Mouse (Mus musculus) adrenal gland, postnatal 4 days (tissue): ENCODE measurements at regions not wholly inside any gene's neighbourhood (a gene's known extent, or its start where the extent isn't known, plus 50 kb on each side); places are given as distances from the start of the nearest gene placed in this dataset.
"Not testable (repeated sequence)": the region's sequence is repeated elsewhere in the genome, so short reads cannot be mapped to it uniquely, and the experiment has no call there.

ENCODE experiments used
- DNase-seq, 2 experiments: peaks; one replicate each; pipeline ENCODE4 v3.0.0; 2021 to 2022; ENCODE audit warnings: low spot score in 2 of 2, mixed read lengths in 2 of 2

DNA sequence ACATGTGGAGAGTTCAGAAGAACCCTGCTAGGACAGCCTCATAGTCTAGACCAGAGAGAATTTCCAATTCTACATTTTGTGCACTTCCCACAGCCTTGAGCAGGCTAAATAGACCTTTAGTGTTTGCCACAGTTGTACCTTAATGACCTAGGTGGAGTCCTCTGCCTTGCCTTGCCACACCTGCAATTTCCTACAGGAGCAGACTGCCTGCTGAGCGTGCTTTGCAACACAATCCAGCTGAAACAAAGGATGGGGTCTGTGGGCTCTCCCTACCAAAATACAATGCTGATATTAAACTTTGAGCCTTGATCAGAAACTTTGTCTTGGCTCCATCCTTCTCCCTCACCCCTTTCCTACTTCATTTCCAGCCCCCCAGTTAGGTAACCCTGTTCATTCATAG, 326.0 kb upstream of the Snx7 start:
- DNase-seq, result no peak

DNA sequence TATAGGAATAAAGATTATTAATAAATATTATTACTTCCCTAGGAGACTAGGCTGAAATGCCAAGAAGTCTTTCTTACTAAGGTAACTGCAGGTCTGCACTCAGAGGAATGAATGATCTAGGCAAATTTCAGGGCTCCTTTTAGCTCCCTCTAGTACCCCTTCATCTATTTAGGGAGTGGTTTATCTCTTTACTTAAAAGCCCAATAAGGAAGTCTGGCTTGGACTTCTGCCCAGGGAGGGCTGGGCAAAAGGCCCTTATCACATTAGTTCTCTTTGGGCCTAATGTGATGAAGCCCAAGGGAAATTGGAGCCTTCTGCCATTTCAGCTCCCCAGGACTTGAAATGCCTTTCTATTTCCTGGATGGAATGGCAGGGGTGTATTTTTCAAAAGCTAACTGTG, 320.6 kb upstream of the Snx7 start:
- no peak for DNase-seq

DNA sequence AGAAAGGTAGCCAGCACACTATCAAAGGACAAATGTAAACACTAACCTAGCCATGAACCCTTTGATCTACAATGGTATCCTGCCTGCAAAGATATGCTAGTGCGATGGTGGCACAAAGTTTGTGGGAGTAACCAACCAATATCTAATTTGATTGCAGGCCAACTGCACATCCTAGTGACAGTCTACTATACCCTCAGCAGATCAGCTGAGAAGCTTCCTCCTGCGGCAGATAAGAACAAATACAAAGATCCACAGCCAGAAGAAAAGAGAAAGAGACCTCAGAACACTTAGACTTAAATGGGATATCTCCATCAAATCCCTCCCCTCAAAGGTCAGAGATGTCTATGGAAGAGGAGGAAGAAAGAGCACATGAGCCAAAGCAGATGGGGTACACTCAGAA, 308.7 kb upstream of the Snx7 start:
- DNase-seq, result no peak

DNA sequence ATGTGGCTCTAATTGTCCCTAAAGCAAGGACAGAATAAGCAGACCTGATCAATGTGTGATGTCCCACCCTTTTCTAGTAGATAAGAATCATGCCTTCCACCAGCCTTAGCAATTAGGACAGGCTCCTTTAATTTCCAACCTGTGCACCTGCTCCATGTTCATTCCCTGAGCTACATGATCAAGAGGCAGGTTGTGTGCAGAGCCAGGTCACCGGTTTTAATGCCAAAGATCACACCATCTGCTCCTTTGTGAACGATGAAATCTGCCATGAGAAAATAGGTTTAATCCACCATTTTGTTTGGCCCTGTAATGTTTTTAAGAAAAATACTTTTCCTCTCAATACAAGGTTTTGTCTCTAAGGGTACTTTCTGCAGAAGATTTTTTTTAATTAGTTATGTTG, 294.2 kb upstream of the Snx7 start:
- DNase-seq, result no peak

DNA sequence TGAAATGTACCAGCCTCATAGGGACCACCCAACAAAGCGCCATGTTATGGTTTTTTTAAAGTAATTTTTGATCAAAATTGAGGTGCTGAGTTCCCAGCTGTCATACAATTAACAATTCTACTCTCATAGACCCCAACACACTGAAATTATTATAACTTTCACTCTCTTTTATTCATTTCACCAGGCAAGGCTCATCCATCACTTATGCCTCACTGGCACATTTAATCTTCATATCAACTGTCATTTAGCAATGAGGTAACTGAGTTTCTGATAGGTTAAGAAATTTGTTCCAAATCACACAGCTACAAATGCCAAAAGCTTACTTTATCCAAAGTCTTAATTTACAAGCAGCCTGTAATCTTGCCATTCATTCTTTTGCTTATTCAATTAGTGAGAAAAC, 276.1 kb upstream of the Snx7 start:
- DNase-seq, result no peak

DNA sequence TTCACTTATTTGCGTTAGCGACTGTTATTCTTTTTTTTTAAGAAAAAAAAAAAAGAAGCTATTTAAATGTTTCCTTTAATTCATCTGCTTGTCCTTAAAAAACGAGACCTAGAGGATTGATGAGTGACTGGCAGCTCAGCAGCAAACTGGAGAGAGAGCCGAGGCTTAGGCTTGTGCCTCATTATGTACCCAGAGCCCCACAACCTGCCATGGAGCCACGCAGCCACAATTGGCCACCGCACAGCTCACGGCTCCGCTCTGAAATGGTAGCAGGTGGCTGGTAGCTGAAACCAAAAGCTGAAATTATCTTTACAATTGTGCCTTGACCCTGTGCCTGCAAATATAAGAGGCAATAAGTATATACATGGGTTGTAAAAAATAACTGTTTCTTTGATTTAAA, 273.0 kb upstream of the Snx7 start:
- DNase-seq, result no peak

DNA sequence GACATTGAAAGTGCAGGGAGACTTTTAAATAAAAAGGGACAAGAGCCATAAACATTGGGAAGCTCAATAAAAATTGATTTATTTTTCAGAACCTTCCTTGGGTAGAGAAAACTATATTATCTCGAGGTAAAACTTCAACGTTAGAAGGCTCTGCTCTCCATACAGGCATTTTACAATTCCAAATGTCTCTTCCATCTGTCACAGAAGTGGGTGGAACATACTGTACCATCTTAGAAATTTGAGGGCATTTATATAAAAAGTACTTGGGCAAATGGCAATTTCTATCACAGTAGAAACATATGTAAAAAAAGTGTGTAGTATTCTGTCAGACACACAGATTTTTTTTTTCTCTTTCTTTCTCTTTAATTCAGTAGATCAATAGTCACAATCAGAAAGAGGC, 271.4 kb upstream of the Snx7 start:
- no peak for DNase-seq

DNA sequence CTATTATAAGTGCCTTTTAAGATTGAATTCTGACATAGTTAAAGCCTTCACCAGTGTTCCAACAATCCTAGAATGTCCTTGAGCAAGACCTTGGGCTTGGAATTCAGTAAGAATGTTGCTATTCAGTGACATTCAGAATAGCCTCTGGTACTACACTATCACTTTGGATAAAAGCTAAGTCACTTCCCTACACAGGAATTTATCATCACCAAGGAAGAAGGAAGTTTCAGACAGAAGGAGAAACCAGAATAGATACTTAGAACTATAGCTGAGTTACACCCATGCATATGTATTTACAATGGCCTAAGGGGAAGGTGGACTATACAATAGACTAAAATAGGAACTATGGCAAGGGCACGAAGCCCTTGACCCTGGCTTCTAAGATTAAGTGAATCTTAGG, 259.6 kb upstream of the Snx7 start:
- not testable (repeated sequence) for DNase-seq

DNA sequence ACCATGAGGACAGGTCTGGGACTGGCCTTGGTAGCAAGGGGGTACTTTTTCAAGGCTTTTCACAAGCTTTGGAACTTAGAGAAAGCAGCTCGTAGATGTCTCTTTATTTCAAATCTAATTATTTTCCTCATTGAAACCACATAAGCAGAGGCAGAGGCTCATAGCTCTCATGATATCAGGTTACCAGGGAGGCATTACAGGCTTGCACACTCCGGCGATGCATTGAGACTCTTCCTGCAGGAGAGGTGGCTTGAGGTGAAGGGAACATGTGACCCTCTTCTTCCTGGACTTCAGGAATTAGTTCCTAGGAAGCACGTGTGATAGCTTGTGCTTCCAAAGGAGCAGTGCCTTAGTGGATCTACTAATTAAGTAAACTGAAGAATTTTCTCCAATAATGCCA, 233.9 kb upstream of the Snx7 start:
- DNase-seq, result no peak

DNA sequence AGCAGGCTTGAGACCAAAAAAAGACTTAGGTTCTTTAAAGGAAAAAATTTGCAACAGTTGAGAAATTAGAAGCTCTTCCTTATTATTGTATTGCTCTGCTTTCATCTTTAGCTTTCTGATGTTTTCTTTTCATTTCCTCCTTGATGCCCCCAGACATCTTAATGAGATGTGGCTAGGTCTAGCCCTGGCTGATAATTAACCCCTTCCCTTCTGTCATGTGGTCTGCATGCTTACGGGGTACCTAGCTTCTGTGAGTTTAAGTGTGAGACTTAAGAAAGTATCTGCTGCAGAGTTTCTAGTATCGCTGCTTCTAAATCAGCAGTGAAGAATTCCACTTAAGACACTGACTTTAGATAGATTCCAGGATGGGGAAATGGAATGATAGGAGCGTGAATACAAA, 215.8 kb upstream of the Snx7 start:
- DNase-seq, result no peak

DNA sequence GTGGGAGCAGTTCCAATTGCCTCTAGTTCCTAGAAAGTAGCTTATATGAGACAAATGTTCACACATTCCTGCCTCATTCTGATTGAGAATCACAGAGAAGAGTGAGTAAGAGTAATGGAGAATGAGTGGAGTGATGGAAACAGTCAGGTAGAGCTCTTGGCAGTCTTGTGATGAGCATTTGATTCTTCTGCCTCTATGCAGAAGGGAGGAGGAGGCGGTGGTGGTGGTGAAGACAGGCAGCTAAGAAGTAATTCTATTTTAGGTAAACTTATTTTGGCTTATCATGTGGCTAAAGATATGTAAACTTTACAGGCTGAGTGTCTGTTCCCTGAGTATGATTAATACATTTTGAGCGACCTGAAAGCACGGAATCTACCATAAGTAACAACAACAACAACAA, 203.6 kb upstream of the Snx7 start:
- no peak for DNase-seq

DNA sequence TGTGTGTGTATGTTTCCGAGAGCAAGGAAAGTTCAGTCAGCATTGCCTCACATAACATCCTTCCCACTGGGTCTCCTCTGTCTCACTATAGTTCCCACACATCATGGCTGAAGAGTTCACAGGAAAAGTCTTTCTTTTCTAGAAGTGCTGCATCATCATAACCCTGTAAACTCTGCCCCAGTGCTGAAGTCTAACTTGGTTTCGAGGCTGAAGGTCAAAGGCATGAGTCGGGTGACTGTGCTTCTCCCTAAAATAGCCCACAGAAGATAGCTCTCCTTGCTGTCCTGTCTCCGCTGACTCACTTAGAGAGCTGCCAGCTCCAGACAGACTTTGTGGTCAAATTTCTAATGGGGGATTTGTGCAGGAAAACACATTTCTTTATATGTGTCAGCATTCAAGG, 201.4 kb upstream of the Snx7 start:
- DNase-seq, result peak in 1 of 2 experiments; percentile 4

DNA sequence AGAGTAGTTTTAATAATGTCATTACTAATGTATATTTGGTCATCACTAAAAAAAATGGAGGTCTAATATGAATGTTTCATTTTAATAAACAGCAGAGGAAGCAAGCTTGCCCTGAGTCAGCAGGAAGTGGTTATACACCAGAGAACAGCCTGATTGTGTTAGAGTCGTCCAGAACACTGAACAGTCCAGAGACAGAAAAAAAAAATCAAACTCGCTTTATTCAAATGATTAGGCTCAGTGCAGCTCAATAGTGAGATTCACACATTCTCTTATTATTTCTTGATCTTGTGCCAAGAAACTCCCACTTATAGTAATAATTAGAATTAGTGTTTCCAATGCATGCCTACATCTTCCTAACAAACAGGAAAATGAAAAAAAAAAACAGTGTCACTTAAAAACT, 194.9 kb upstream of the Snx7 start:
- no peak for DNase-seq

DNA sequence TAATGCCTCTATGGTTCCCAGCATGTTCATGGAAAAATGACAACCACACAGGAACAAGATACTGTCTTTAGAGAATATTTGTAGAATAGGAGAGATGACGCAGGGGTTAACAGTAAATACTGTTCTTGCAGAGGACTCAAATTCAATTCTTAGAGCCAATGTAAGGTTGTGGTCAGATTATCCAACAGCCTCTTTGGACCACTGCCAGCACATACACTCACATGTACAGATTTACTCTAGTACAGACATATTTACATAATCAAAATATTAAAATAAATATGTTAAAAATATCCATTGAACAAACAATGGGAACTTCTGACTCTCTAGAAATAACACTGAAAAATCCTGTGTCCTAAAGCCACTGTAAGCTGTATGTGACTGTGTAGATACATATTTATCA, 193.8 kb upstream of the Snx7 start:
- DNase-seq, result no peak

DNA sequence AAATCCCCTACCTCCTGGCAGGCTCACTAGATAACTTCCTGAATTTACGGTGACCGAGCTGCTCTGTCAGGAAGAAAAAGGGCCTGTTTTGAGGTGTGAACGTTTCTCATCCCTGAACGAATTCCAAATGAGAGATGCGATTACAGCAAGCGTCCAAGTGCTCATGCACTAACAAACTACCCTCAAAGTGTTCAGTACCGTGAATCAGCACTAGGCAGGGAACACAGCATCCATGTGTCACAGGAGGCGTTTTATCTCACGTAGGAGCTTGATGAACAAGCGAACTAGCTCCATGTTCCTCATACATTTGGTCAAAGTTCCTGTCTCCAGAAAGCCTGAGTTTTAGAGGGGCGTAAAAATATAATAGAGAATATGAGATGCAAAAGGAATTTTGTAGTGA, 178.3 kb upstream of the Snx7 start:
- no peak for DNase-seq

DNA sequence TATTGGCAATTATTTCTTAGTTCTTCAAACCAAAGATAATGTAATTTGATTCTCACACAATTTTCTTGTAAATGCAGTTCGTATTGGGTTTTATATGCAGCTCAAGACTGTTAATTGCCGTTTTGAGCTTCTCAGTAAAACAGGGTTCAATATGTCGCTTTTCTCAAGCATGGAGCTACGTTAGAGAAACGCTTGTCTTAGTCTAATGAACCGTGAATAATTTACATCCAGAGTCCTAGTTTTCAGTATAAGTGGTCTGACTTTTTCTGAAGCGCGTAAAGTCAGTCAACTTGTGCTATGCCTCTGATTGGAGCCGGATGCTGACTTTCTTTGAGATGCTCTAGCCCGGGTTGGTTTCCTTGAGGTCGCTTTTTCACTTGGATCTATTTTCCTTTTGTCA, 177.8 kb upstream of the Snx7 start:
- no peak for DNase-seq

DNA sequence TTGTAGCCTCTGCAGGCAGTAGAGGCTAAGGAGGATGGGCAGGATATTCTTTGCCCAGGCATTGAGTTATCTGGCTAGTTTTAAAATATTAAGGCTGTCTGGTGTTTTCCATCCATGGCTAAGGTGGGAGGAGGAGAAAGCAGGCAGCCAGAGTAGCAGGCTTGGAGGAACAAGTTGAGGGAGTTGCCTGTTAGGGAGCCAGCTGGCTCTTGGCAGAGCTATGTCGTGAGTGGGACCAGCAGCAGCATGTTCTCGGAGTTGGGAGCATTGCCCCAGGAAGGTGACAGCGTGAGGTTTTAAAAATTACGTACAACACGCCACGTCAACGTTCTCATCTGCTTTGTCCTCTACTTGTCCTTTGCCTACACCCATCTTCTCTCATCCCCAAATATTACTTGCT, 167.8 kb upstream of the Snx7 start:
- no peak for DNase-seq

DNA sequence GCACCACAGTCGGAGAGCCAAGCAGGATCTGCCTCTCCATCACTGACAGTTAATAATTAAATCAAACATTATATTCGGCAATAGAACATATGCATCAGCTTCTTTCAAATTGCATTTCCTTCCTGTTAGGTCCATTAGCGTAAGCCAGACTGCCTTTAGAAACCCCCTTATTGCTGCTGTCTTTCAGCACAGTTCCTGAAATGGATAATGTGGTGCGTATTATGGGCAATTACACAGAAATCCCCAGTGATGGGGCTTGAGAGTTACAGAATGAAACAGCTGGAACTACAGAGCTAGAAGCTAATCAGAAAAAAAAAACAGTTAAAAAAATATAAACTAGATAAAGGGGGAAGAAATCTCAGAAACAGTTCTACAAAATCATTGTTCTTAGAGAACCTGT, 126.7 kb upstream of the Snx7 start:
- DNase-seq, result no peak

DNA sequence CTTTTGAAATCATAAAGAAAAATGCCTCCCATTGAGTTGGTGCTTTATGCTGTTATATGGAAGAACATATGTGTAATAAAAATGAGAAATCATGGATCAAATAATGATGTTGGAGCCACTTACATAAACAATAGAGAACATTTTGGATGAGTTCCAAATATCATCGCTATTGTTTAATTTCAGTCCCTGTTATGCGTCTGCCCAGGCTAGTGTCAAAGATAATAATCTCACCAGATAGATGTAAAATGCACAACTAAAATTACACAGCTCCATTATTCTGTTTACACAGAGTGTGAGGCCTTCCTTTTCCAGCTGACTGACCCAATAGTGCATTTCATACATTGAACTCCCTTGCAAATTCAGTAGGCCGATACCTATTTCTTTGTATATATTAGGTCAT, 125.4 kb upstream of the Snx7 start:
- no peak for DNase-seq

DNA sequence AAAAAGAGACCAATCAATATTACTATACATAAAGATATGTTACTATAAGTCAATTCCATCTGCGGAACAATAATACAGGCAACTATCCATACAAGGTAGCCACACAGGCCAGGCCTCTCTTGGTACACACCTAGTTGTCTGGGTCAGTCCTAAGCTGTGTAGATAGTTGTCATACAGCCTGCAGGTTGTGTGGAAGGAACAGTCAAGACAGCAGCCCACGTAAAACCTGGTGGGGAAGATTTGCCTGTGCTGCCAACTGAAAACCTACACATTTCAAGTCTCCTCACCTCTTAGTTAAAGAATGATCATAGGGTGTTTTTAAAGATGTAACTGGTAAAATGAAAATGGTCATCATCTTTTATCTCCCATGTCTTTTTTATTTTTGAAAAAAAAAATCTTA, 121.8 kb upstream of the Snx7 start:
- DNase-seq, result no peak

DNA sequence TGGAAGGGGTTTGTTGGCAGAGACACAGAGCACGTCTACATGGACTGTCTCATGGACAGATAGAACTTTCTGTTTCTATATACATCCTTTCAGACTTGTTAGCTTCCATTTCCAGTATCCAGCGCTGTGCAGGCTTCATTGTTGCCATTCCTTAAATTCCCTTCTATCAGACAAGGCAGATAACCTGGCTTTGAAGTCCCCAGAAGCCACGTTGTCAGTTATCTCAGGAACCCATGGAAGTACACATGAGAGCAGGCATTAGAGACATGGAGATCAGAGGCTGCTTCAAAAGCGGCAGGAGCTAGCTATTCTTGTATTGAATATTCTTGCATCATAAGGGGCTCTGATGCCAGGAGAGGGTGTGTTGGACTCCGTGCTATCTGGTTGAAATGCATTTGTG, 119.7 kb upstream of the Snx7 start:
- no peak for DNase-seq

DNA sequence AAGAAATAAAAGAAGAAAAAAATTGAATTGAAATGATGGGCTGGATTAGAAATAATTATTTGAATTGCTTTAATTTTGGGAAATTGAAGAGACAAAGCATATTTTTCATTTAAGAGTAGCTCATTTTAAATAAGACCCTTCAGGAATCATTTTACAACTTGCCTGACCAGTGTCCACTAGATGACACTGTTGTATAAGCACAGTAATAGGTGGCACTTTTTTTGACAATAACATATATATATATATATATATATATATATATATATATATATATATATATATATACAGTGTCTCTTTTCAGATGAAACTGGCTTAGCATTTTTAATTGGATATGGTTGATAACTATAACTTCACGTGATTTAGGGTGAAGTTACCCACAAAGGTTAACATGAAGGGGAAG, 106.9 kb upstream of the Snx7 start:
- DNase-seq, result no peak

DNA sequence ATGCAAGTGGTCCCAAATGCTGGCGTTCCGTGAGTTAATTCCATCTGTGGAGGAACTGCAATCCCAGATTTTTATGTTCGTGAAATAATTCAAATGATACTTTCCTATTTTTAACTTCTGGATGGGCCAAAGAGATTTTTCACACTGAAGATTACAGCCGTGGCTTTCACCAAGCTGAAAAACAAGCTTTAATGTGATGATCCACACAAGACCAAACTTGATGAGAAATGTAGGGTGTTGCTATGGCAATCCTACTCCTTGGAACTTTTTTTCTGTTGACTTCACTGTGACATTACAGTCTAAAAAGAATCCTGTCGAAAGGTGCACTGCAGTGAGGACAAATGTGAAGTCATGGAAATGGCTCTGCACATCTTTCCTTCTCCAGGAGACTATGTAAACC, 100.1 kb upstream of the Snx7 start:
- DNase-seq, result no peak

DNA sequence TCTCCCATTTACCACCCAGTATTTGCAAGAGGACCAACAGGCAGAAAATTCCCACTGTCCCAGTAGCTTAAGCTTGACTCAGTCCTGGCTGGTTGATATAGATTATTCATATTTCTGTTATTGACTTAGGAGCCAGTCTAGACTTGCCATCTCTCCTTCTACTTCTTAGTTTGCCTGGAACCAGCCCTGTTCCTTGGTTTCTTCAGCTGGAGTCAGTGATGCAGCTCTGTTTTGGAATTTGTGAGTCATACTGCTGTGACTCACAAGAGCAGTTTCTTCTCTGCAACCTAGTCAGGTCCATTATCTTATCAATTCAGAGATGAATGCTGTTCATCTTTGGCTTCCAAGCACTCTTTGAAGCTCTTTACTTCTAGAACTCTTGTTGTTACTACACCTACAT, 69.7 kb upstream of the Snx7 start:
- no peak for DNase-seq

DNA sequence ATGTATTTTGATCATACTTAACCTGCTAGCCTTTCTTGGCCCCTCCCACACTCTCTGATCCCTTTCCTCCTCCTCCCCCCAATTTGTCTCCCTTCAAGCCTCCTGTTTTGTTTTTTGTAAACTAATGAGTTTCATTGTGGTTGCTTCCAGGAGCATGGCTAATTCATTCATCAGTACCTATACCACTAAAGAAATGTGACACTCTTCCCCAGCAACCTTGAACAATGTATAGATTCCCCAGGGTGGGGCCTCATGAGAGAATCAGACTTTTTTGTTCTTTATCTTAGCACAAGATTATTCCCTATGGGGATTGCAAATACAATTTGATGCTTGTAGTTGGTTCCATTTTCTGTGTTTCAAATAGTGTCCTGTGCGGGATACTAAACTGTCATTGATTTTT, 58.8 kb upstream of the Snx7 start:
- DNase-seq, result no peak
